Mouse (Mus musculus) heart, postnatal 25 days (tissue): ENCODE data around the gene Glb1l2. TPM values are rescaled to one million over a fixed set of nuclear protein-coding genes. Genes with fewer than 3 reads are reported as not detected.

Experiments
- DNase-seq: peaks from one replicate; pipeline ENCODE4 v3.0.0; 2022; ENCODE audit warnings: low spot score
- intact Hi-C: fragments of 180-260 bp; cut with DNase I; formaldehyde crosslinking; loops from one replicate; pipeline ENCODE4 v1.15.1; 2025
- total RNA-seq, 2 experiments: library from RNA; stranded (reverse); gene quantifications; 2 replicates each; pipeline ENCODE4 v1.2.3; 2021

Glb1l2 gene
- total RNA-seq, 2 experiments from 2014 or later: 0.23 to 0.84 TPM

DNA sequence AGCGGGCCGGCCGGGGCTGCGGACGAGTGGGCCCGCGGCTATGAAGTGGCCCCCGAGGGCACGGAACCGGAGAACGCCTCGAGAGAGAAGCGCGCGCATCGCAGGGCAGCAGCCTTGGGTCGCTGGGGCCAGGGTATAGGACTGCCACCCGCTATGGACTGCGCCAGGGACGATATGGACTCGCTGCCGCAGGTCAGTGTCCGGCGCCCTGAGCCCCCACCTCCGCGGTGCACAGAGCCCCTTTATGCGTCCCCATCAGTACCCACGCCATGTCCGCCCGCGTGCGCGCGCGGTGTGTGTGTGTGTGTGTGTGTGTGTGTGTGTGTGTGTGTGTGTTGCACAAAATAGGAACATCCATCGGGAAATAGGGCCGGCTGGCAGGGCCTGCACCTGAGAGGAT is 72.3 kb downstream of the Glb1l2 start:
- no peak for DNase-seq
- intact Hi-C loops: no loop called here

DNA sequence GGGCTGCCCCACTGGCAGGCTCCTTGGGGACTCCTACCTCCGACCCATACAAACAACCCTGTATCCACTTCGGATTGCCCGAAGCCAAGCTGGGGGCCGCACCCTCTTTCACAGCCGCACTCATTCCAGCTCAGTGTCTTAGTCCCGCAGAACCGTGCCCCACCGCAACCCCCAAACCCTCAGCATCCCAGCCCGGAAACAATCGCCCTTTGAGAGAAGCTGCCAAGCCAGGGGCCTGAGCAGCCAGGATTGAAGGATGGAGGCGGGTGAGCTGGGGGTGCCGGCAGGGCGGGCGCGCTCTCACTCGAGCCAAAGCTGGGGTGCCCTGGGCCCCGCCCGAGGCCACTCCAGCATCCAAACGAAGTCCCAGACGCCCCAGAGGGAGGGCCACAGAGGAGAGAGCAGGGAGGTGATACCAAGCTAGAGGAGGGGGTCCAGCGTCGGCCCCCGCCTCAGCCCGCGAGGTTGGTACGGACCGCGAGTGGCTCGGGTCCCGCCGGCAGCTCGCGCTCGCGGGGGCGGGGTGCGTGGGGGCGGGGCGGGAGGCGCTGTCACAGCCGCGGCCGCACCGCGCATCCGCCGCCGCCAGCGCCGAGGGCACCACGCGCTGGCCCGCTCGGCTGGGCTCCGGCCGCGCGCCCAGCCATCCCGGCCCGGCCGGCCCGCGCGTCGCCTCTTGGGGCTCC is 72.9 kb downstream of the Glb1l2 start, which contains the start of gene B3gat1:
Gene B3gat1 (plus strand): TSS at position 523 of the 686 bp plus-strand sequence.
- DNase-seq: no peak
- intact Hi-C loops: no loop called here

DNA sequence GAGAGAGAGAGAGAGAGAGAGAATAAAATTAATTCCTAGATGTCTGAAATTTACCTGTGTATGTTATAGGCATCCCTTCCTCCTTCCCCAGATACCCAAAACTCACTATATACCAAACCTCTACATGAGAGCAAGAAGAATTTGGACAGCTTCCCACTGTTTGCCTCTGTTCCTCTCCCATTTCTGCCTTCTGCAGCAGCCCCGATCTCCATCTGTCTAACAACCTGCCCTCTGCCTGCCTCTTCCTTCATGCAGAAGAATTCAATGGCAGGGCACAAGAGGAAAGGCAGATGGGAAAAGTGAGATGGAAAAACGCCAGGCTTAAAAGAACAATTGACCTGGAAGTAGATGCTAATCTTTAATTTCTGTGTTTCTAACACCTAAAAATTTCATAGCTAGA is 77.7 kb downstream of the Glb1l2 start:
- no peak for DNase-seq
- intact Hi-C loops: no loop called here

DNA sequence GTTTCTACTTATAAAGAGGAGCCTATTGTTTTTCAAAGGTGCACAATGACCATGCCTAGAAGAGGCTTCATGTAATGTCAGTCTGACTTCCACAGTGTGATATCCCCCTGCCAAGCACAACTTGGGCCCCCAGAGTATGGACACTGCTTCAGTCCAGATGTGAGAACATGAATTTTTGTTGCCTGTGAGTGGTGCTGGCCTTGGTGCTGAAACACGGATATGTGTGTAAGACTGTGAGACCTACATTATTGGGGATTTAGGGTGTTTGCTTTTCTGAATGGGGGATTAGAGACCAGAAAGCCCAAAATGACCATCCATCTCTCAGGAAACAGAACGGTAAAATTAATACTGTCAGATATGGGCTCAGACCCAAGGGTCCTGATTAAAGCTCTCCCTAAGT is 78.8 kb downstream of the Glb1l2 start:
- DNase-seq: no peak
- intact Hi-C loops: no loop called here

DNA sequence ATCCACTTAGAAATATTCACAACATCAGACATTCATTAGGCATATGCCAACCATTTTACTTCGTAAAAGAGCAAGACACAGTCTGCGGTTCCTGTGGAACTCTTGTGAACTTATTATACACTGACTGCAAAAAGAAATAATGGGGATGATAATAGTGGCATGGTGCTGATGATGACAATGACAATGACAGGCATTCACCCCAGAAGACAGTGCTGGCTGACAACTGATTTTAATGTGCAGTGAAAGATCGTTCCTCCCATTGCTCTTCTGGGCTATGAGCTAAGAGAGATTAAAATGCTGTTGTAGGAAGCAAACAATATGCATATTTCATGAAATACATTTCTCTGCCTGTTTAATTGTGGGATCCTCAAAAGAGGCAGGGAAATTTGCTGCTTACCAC is 80.6 kb downstream of the Glb1l2 start:
- intact Hi-C loops: no loop called here
- no peak for DNase-seq

DNA sequence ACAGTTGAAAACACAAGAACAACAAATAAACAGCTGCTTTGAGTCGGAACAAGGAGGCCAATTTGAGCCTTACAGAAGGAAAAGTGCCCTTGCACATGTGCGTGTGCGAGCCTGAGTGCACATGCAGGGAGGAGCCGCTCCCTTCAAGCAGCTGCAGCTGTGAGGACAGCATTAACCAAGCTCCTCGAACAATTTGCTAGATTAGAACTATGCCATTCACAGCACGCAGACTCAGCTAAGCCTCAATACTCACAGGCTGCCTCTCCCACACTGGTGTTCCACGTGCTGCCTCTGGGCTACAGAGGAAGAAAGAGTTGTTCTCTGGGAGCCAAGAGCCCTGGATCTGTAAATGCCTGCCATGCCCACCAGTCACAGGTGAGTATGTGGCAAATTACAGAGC is 84.5 kb downstream of the Glb1l2 start:
- intact Hi-C loops: no loop called here
- DNase-seq: no peak

DNA sequence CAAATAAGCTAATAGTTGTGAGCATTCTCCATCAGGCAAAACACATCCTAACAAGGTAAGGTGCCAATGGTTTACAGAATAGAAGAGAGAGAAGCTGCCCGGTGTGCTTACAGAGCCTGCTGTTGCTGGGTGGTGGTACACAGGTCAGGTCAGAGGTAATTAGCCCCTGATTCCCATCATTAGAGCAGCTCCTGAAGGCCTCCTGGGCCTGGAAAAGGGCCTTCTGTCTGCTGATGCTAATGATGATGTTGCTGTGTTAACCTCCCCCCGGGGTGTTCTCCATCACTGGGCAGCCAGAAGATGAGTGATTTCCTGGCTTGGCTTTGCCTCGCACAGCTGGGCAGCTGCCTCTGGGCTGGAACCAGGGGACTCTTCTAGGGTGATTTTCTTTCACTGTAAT is 87.9 kb downstream of the Glb1l2 start:
- no peak for DNase-seq
- intact Hi-C loops: no loop called here

Other genes starting within 250 kb of the Glb1l2 start
- not detected for gene B3gat1, start 72.7 kb downstream of the Glb1l2 start, total RNA-seq
- not detected for gene Glb1l3, start 54.4 kb upstream of the Glb1l2 start, total RNA-seq
- gene Gm1110, start 116.6 kb upstream of the Glb1l2 start, total RNA-seq: not detected
- 10 to 100 TPM; 48.7 to 57.7 TPM for gene Acad8, start 193.1 kb upstream of the Glb1l2 start, total RNA-seq
- 10 to 100 TPM; 24.9 to 28.9 TPM for gene Thyn1, start 193.2 kb upstream of the Glb1l2 start, total RNA-seq
- 10 to 100 TPM; 27.9 to 31.5 TPM for gene Vps26b, start 223.6 kb upstream of the Glb1l2 start, total RNA-seq
- gene Ncapd3, start 223.7 kb upstream of the Glb1l2 start, total RNA-seq: 10 to 100 TPM; 11.4 to 12.0 TPM